ENCODE assay signal across 17 mouse cellular contexts in genomic region chr1:90617258-90617657, GRCm38 (mm10). TPM values are rescaled to one million over a fixed set of nuclear protein-coding genes. Genes with fewer than 3 reads are reported as not detected.
DNase-seq lines count a peak whose midpoint lies in the region; ATAC-seq and TF ChIP-seq lines count a peak whose summit lies in the region.
"Had no signal": no experiment of that assay in that cellular context is flagged by ENCODE, and none has a peak within 500 bp of the region (broad histone marks: within the 10 kb centered on the region; RNA-seq: fewer than 3 reads in every experiment).

No protein-coding gene starts in this region.

- no peaks in the 10 kb centered on the region for H3K9me3 ChIP-seq in heart, embryonic 12.5 days (replicated peaks)
- no peaks in the 10 kb centered on the region for H3K9me3 ChIP-seq in kidney, postnatal 0 days (replicated peaks; ENCODE audit: low read length)
- H3K9me3 ChIP-seq: embryonic facial prominence, embryonic 15.5 days; G1E; hindbrain, embryonic 12.5 days; limb, embryonic 12.5 days; liver, embryonic 15.5 days; neural tube, embryonic 13.5 days; stomach, embryonic 15.5 days had no signal

- H3K9ac ChIP-seq in heart, embryonic 12.5 days: no peak overlapping the region
- no peak overlapping the region for H3K9ac ChIP-seq in kidney, postnatal 0 days (ENCODE audit: low read depth, low read length)
- H3K9ac ChIP-seq: embryonic facial prominence, embryonic 15.5 days; hindbrain, embryonic 12.5 days; limb, embryonic 12.5 days; liver, embryonic 15.5 days; neural tube, embryonic 13.5 days; stomach, embryonic 15.5 days had no signal

- peak; percentile 16 to 19 for DNase-seq in heart, postnatal 10 days
- peak; percentile 67 for DNase-seq in adipocyte (ENCODE audit: low spot score)
- peak; percentile 15 for DNase-seq in kidney, postnatal 0 days (ENCODE audit: low spot score)
- peak; percentile 59 for DNase-seq in lung, postnatal 14 days
- no peak for DNase-seq in cerebellum, adult 11-12 months
- DNase-seq in urinary bladder, postnatal 25 days (ENCODE audit: low spot score): no peak
- DNase-seq: right cerebral cortex, adult 18-20 months; spleen, adult 18-20 months; thymus, postnatal 4 days had no signal

- H3K36me3 ChIP-seq in heart, embryonic 12.5 days: peaks cover 28% of the 10 kb centered on the region
- peaks cover 16% of the 10 kb centered on the region; the same call in 1 of the 2 replicates for H3K36me3 ChIP-seq in kidney, postnatal 0 days (ENCODE audit: insufficient read depth, low read length)

- intact Hi-C loops in heart, postnatal 10 days (cut with DNase I): no loop called here

- H3K4me1 ChIP-seq in heart, embryonic 12.5 days (replicated peaks): no peaks in the 10 kb centered on the region
- no peaks in the 10 kb centered on the region for H3K4me1 ChIP-seq in kidney, postnatal 0 days (replicated peaks; ENCODE audit: insufficient read depth, low read length)
- H3K4me1 ChIP-seq: embryonic facial prominence, embryonic 15.5 days; hindbrain, embryonic 12.5 days; limb, embryonic 12.5 days; liver, embryonic 15.5 days; neural tube, embryonic 13.5 days; stomach, embryonic 15.5 days had no signal

- no peak overlapping the region for H3K27ac ChIP-seq in heart, embryonic 12.5 days (ENCODE audit: poor library complexity, severe bottlenecking)
- no peak overlapping the region for H3K27ac ChIP-seq in kidney, postnatal 0 days
- H3K27ac ChIP-seq: embryonic facial prominence, embryonic 15.5 days; hindbrain, embryonic 12.5 days; limb, embryonic 12.5 days; liver, embryonic 15.5 days; neural tube, embryonic 13.5 days; stomach, embryonic 15.5 days had no signal

- no peak for ATAC-seq in heart, embryonic 12.5 days (ENCODE audit: insufficient number of reproducible peaks, low FRiP score)
- ATAC-seq in kidney, postnatal 0 days (replicated peaks; ENCODE audit: low FRiP score, low read depth): no peak

- no peak overlapping the region for H3K4me2 ChIP-seq in heart, embryonic 12.5 days
- H3K4me2 ChIP-seq in kidney, postnatal 0 days (ENCODE audit: low read length): no peak overlapping the region
- H3K4me2 ChIP-seq: embryonic facial prominence, embryonic 15.5 days; hindbrain, embryonic 12.5 days; limb, embryonic 12.5 days; liver, embryonic 15.5 days; neural tube, embryonic 13.5 days; stomach, embryonic 15.5 days had no signal

- WGBS in heart, embryonic 12.5 days: 79% methylated on average over 7 of the region's 7 CpGs
- WGBS in kidney, postnatal 0 days: 67% methylated on average over 7 of the region's 7 CpGs

- no peak overlapping the region for H3K4me3 ChIP-seq in heart, embryonic 12.5 days
- no peak overlapping the region for H3K4me3 ChIP-seq in kidney, postnatal 0 days (replicated peaks; ENCODE audit: low read depth, low read length)
- H3K4me3 ChIP-seq: embryonic facial prominence, embryonic 15.5 days; hindbrain, embryonic 12.5 days; limb, embryonic 12.5 days; liver, embryonic 15.5 days; neural tube, embryonic 13.5 days; stomach, embryonic 15.5 days had no signal

- H3K27me3 ChIP-seq in heart, embryonic 12.5 days (replicated peaks): no peaks in the 10 kb centered on the region
- H3K27me3 ChIP-seq in kidney, postnatal 0 days (ENCODE audit: insufficient read depth, low read length): no peaks in the 10 kb centered on the region
- H3K27me3 ChIP-seq: embryonic facial prominence, embryonic 15.5 days; hindbrain, embryonic 12.5 days; limb, embryonic 12.5 days; liver, embryonic 15.5 days; neural tube, embryonic 13.5 days; stomach, embryonic 15.5 days had no signal

- no peak for TF ChIP-seq CTCF in kidney, postnatal 0 days (IDR thresholded peaks at IDR 0.05; ENCODE audit: low read depth)

RNA-seq across cellular contexts. Expression of gene Cops8, which starts 14.5 kb away (rescaled TPM):
- 10 to 100 TPM; 84.1 to 87.8 TPM for total RNA-seq in heart, postnatal 10 days (2021)
- polyA plus RNA-seq in heart, embryonic 12.5 days (2016; fragmentation: Nextera tagmentation; extraction: Ambion mirVana): 131 and 136 TPM in 2 replicates
- polyA plus RNA-seq in kidney, postnatal 0 days (2015; fragmentation: Nextera tagmentation; extraction: Ambion mirVana): 105 and 114 TPM in 2 replicates

Comparison
In these comparisons a context has a peak if more than half of its experiments do, and no peak if none do; other contexts are left out.
1. DNase-seq: peak in heart, postnatal 10 days (2 of 2), adipocyte (single experiment), kidney, postnatal 0 days (single experiment) and lung, postnatal 14 days (single experiment); none in cerebellum, adult 11-12 months (single experiment) and urinary bladder, postnatal 25 days (single experiment).